Mouse (Mus musculus) lung, postnatal 10 days (tissue): ENCODE data around the gene Txlng.

Source experiments
- DNase-seq: peaks from one replicate; pipeline ENCODE4 v3.0.0; 2021

Gene Txlng

DNA sequence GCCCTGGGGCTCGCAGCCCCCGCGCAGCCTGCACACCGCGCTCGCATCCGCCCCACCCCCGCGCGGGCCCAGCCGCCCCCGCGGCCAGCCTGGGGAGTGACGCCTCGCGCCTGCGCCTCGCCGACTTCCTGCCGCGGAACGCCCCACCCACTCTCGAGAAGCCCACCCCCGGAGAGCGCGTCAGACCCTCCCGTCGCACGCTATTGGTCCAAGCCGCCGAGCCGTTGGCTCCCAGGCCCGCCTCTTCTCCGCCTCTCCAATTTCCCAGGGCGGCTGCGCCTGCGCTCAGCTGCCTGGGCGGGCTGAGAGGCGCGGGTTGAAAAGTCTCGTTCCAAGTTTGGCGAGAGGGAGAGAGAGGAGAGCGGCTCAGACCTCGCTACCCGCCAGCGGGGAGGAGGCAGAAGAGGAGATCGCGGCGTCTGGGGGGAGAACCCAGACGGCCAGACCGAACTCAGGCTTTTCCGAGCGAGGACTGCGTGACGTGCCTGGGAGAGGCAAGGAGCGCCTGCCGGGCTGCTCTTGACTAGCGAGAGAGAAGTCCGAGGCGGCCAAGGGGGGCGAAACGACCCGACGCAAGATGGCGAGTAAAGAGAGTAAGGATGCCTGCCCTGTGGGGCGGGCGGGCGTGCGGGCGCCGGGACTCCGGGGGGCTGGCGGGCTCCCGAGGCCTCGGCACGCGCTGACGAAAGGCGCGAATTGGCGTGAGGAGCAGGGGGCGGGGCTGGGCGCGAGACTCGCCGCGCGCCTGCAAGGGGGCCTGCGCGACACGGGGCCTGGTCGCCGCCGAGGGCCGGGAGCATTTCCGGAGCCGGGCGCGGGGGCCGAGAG lies 68.9 kb downstream of the Txlng start, which contains the start of gene Rbbp7:
TSS of gene Rbbp7 (plus strand) at position 288 of the 828 bp plus-strand sequence.
- DNase-seq: peak; percentile 94

DNA sequence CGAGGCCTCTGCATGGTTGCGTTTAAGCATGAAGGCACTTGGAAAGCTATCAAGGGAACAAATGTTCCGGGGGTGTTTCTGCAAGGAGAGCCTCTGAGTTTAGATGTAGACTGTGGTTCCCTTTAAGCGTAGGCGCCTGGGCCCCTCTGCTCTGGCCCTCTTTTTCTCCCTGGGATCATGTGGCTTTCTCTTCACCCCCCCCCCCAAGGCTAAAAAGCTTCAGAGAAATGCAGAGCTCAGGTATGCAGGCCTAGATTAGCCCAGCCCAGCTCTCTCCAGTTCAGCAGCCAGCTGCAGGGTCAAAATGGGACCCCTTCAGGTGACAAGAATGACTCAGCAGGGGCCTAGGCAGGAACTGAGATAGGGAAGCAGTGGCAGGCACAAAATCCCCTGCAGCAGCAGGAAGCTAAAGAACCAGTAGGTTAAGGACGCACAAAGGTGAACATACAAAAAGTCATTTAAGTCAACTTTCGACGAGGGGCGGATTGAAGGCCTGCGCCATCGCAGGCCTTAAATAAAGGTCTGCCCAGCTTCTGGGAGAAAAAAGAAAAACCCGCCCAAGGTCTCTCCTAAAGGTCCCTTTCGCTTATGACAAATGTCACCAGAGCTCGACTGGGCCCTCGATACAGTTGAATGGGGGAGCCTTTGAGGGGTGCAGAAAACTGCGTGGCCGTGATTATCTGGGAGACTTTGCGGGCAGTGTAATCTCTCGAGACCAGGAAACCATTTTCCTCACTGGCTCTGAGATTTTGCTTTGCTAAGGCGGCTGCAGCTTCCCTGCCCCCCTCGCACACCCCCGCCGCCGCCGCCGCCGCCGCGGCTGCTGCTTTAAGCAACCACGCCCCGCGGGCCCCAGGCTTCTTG lies 69.8 kb downstream of the Txlng start:
- DNase-seq: peak; percentile 17

DNA sequence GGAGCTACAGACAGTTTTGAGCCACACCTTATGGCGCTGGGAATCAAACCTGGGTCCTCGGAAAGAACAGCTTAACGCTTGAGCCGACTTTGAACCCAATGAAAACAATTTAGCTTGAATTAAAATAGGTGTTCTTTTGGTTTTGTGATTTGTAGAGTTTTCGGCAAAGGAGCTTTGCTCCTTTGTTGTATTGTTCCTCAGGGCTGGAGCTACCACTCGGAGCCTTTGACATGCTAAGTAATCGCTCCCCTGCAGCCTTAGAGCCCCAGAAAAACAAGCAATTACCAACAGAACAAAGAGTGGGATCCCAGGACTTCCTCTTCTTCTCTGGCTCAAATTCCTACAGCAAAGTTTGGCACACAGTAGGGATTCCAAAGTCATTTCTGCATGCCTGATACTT lies 73.2 kb downstream of the Txlng start:
- no peak for DNase-seq

- no peak for DNase-seq
Observed at GRCm38 (mm10) chrX:162754314-162754713, 74.9 kb downstream of the Txlng start.

DNA sequence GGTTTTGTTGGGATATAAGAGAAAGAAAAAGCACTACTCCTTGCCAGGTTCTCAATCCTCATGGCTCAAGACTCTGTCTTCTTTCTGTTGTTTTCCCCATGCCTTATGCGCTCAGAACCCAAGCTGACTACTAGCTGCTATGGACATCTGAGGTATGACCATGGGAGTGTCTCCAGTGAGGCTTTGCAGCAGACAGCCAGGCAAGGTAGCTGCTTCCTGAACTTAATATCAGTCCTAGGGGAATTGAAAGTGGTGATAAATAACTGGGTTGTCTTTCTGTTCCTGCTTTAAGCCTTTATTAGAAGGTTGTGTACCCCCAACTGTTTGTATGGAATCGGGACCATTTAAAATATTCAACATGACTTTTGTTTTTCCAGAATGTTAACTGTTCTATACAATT lies 76.8 kb downstream of the Txlng start:
- DNase-seq: no peak

- DNase-seq: no peak
Observed at GRCm38 (mm10) chrX:162748696-162749420, 80.4 kb downstream of the Txlng start.

- DNase-seq: peak; percentile 24
Observed at GRCm38 (mm10) chrX:162736140-162736659, 93.1 kb downstream of the Txlng start.

DNA sequence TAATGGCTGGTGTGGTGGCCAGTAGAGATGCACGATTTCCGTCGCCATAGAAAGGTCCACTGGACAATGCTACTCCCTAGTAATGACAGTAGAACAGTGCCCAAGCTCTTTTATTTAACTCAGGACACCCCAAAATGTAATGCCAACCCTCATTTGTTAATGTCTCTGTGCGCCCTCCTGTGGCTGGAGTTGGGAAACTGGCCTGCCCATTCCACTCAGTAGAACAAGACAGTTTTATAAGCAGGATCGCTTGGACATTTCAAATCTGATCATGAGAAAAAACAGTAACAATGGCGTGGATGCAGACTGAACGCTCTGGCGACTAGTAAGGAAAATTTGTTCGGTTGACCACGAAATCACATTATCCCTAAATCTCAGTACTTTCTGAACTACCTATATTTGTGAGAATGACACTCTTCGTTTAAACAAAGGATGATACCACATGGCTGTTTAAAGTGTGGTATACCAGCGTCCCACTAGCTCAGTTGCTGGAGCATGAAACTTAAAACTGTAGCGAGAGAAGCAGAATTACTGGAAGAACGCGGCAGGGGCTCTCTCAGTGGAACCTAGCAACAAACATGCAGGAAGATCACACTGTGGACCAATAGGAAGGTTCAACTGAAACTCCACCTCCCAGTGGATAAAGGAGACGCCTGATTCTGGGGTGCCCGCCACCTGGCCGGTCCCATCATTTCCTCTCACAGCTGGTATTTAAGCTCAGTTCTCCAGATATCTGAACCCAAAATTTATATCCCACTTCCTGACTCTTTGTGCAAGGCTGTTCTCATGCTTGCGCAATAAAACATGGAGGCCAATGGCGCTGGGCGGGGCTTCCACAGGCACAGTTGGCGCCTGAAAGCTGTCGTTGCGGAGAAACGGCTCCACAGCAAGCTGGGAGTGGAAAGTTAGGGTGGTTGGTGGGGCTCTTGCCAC lies 94.0 kb downstream of the Txlng start:
- DNase-seq: peak; percentile 76

DNA sequence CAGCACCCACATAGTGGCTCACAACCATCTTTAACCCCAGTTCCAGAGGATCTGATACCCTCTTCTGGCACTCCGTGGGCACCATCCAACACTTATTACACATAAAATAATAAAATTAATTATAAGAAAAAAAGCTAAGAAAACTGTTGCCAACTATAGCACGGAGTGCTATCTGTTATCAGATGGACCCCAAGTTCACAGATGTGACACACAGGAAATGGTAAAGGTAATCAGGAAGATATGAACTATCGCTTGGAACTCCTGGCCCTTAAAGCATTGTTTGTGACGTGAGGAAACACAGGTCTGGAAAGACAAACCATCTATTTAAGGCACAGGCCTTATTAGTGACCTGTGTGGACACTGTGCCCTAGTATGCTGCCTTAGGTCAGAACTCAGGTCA lies 99.2 kb downstream of the Txlng start:
- DNase-seq: no peak
